Mouse (Mus musculus): ENCODE measurements around the gene Tiam1. TPM values are rescaled to one million over a fixed set of nuclear protein-coding genes. Genes with fewer than 3 reads are reported as not detected.

Gene Tiam1
- polyA plus RNA-seq, 1 experiment from 2014 or later = 3.7 TPM

DNA sequence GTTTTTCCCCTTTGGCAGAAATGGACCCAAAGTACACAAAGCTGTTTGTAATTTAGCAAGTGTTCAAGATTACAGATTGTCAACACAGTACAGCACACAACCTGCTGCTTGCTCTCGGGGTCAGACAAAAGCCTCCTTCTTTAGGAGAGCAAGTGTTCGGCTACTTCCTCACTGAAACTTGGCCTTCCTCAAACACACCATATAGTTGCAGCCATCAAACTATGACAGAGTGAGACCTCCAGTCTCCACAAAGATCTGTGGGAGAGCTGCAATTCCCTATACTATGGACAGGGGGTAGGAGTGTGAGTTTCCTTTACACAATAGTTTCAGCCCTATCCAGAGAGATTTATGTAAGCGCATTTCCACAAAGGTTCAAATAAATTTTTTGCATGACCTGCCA, 278.9 kb downstream of the Tiam1 start:
- DNase-seq (ENCODE audit: low spot score) (no peak), ATAC-seq (no peak)
- Histone ChIP-seq H3K4me1 (ENCODE audit: insufficient read depth, low read depth, low read length) (no peaks in the 10 kb centered on the region), H3K4me2 (replicated peaks; ENCODE audit: low read depth, low read length) (no peak overlapping the region), H3K4me3 (ENCODE audit: low read depth, low read length) (no peak overlapping the region), H3K27ac (ENCODE audit: low read length) (no peak overlapping the region), H3K9ac (replicated peaks; ENCODE audit: low read depth) (no peak overlapping the region), H3K9me3 (ENCODE audit: low read length) (no peaks in the 10 kb centered on the region), H3K27me3 (replicated peaks; ENCODE audit: insufficient read depth, low read length) (no peaks in the 10 kb centered on the region), H3K36me3 (ENCODE audit: insufficient read depth, low read length) (no peaks in the 10 kb centered on the region)
- WGBS = 73% methylated on average over 3 of the region's 3 CpGs
- TF ChIP-seq EP300 (IDR thresholded peaks at IDR 0.05) (no peak), CTCF (IDR thresholded peaks at IDR 0.05) (no peak)

DNA sequence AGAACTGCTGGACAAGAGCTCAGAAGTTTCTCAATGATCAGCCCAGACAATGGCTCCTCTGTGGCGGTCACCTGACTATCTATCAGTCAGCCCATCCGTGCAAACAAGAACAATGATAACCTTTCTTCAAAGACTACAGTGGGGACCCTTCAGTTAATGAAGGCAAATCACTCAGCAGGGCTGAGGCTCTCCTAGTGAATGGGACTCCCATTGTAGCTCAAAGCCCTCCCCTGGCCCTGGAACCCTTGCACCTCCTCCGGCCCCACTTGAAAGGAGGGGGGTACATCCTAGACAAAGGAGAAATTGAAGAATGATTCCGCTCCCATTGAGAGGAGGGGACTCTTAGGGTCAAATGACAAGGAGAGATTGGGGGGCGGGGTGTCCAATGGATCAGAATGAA, 280.3 kb downstream of the Tiam1 start:
- DNase-seq (ENCODE audit: low spot score) (no peak), ATAC-seq (no peak)
- no peaks in the 10 kb centered on the region for H3K4me1 ChIP-seq (ENCODE audit: insufficient read depth, low read depth, low read length)
- 64% methylated on average over 5 of the region's 5 CpGs for WGBS
- no peak overlapping the region for H3K4me2 ChIP-seq (replicated peaks; ENCODE audit: low read depth, low read length)
- H3K9ac ChIP-seq (replicated peaks; ENCODE audit: low read depth) = no peak overlapping the region
- H3K36me3 ChIP-seq (ENCODE audit: insufficient read depth, low read length) = no peaks in the 10 kb centered on the region
- H3K4me3 ChIP-seq (ENCODE audit: low read depth, low read length) = no peak overlapping the region
- no peaks in the 10 kb centered on the region for H3K27me3 ChIP-seq (replicated peaks; ENCODE audit: insufficient read depth, low read length)
- no peaks in the 10 kb centered on the region for H3K9me3 ChIP-seq (ENCODE audit: low read length)
- no peak overlapping the region for H3K27ac ChIP-seq (ENCODE audit: low read length)
- TF ChIP-seq CTCF (IDR thresholded peaks at IDR 0.05) = no peak
- TF ChIP-seq EP300 (IDR thresholded peaks at IDR 0.05) = no peak

DNA sequence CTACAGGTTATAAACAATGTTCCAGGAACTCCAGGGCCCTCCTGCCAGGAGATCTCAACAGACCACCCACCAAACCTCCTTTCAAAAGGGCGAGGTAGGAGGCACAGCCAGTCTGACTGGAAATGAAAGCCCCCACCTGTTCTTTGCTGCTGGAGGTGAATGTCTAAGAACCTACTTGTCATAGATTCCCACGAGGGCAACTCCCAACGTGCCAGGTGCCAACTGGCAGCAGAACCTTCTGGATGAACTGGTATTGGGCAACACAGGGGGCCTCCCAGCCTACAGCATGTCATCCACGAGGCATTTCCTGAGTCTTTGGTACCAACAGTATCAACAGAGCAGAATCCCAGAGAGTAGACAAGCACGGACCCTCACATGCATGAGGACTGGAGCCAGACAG, 282.0 kb downstream of the Tiam1 start:
- Histone ChIP-seq H3K4me1 (ENCODE audit: insufficient read depth, low read depth, low read length) (no peaks in the 10 kb centered on the region), H3K4me2 (replicated peaks; ENCODE audit: low read depth, low read length) (no peak overlapping the region), H3K4me3 (ENCODE audit: low read depth, low read length) (no peak overlapping the region), H3K9ac (replicated peaks; ENCODE audit: low read depth) (no peak overlapping the region), H3K9me3 (ENCODE audit: low read length) (no peaks in the 10 kb centered on the region), H3K36me3 (ENCODE audit: insufficient read depth, low read length) (no peaks in the 10 kb centered on the region), H3K27me3 (replicated peaks; ENCODE audit: insufficient read depth, low read length) (no peaks in the 10 kb centered on the region), H3K27ac (ENCODE audit: low read length) (no peak overlapping the region)
- peak; percentile 46; the same call in 1 of the 2 replicates for ATAC-seq
- no peak for DNase-seq (ENCODE audit: low spot score)
- 38% methylated on average over 5 of the region's 5 CpGs for WGBS
- TF ChIP-seq EP300 (IDR thresholded peaks at IDR 0.05) (no peak), CTCF (IDR thresholded peaks at IDR 0.05) (no peak)

DNA sequence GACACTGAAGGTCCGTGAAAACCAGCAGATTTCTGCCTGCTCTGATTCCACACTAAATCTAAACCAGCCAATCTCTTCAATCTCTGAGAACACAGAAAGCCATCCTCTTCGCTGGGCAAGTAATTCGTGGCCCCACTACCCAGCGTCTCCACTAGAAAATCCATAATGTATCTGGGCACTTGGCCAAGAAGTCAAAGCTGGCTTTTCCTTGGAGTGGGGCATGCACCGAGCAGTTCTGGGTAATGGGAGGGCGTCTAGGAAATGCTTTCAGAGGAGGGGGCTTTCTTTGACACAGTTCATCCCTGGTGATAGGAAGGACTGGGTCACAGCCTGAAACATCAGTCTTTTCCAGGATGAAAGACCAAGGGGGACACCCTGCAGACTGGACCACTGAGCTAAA, 282.9 kb downstream of the Tiam1 start:
- WGBS = 44% methylated on average over 6 of the region's 6 CpGs
- ATAC-seq (no peak), DNase-seq (ENCODE audit: low spot score) (no peak)
- TF ChIP-seq CTCF (IDR thresholded peaks at IDR 0.05) = no peak
- no peak for TF ChIP-seq EP300 (IDR thresholded peaks at IDR 0.05)
- H3K36me3 ChIP-seq (ENCODE audit: insufficient read depth, low read length) = no peaks in the 10 kb centered on the region
- no peak overlapping the region for H3K9ac ChIP-seq (replicated peaks; ENCODE audit: low read depth)
- no peaks in the 10 kb centered on the region for H3K9me3 ChIP-seq (ENCODE audit: low read length)
- no peaks in the 10 kb centered on the region for H3K27me3 ChIP-seq (replicated peaks; ENCODE audit: insufficient read depth, low read length)
- H3K27ac ChIP-seq (ENCODE audit: low read length) = no peak overlapping the region
- no peak overlapping the region for H3K4me3 ChIP-seq (ENCODE audit: low read depth, low read length)
- no peak overlapping the region for H3K4me2 ChIP-seq (replicated peaks; ENCODE audit: low read depth, low read length)
- H3K4me1 ChIP-seq (ENCODE audit: insufficient read depth, low read depth, low read length) = no peaks in the 10 kb centered on the region

DNA sequence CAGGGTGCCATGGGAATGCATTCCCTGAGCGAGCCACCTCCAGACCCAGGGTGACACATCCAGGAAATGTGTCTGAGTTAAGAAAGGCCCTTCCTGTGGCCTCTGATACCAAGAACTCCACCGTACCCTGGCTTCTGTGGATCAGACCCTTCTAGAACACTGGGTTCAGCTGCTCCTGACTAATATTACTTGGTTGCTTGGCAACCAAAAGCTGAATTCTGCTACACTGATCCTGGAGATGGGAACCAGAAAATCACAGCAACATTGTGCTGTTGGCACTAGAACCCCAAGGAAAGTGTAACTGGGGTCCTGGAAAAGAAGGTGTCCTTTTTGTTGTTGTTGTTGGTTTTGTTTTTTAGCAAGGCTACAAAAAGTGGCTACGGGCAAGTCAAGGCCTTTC, 285.9 kb downstream of the Tiam1 start:
- Histone ChIP-seq H3K4me2 (replicated peaks; ENCODE audit: low read depth, low read length) (no peak overlapping the region), H3K27me3 (replicated peaks; ENCODE audit: insufficient read depth, low read length) (no peaks in the 10 kb centered on the region), H3K4me1 (ENCODE audit: insufficient read depth, low read depth, low read length) (no peaks in the 10 kb centered on the region), H3K36me3 (ENCODE audit: insufficient read depth, low read length) (no peaks in the 10 kb centered on the region), H3K9me3 (ENCODE audit: low read length) (no peaks in the 10 kb centered on the region), H3K27ac (ENCODE audit: low read length) (no peak overlapping the region), H3K9ac (replicated peaks; ENCODE audit: low read depth) (no peak overlapping the region), H3K4me3 (ENCODE audit: low read depth, low read length) (no peak overlapping the region)
- 55% methylated on average over 3 of the region's 3 CpGs for WGBS
- DNase-seq (ENCODE audit: low spot score) (no peak), ATAC-seq (no peak)
- TF ChIP-seq EP300 (IDR thresholded peaks at IDR 0.05) = no peak; the same call in 1 of the 2 replicates
- no peak for TF ChIP-seq CTCF (IDR thresholded peaks at IDR 0.05)

DNA sequence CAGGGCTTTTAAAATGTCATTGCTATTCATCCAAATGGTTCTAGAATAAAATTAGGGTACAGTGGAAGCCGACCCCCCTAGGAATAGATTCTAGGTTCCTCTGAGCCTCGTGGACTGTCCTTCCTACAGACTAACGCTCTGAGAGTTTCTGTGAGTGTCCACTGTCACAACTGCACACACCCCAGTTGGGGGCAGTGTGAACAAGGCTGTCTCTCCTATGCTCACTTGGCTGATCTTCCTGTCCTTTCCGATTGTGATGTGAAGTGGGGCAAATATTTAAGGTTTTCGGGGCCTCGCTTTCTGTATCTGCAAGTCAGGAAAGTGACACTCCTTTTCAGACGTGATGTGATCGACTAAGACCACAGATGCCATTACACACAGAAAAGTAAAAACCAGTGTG, 288.8 kb downstream of the Tiam1 start:
- 73% methylated on average over 8 of the region's 8 CpGs for WGBS
- no peaks in the 10 kb centered on the region for H3K9me3 ChIP-seq (ENCODE audit: low read length)
- ATAC-seq = no peak
- H3K4me2 ChIP-seq (replicated peaks; ENCODE audit: low read depth, low read length) = no peak overlapping the region
- no peak overlapping the region for H3K27ac ChIP-seq (ENCODE audit: low read length)
- DNase-seq (ENCODE audit: low spot score) = no peak
- H3K36me3 ChIP-seq (ENCODE audit: insufficient read depth, low read length) = no peaks in the 10 kb centered on the region
- no peaks in the 10 kb centered on the region for H3K4me1 ChIP-seq (ENCODE audit: insufficient read depth, low read depth, low read length)
- no peaks in the 10 kb centered on the region for H3K27me3 ChIP-seq (replicated peaks; ENCODE audit: insufficient read depth, low read length)
- no peak overlapping the region for H3K4me3 ChIP-seq (ENCODE audit: low read depth, low read length)
- no peak overlapping the region for H3K9ac ChIP-seq (replicated peaks; ENCODE audit: low read depth)
- TF ChIP-seq CTCF (IDR thresholded peaks at IDR 0.05) (peak; percentile 39), EP300 (IDR thresholded peaks at IDR 0.05) (no peak)

DNA sequence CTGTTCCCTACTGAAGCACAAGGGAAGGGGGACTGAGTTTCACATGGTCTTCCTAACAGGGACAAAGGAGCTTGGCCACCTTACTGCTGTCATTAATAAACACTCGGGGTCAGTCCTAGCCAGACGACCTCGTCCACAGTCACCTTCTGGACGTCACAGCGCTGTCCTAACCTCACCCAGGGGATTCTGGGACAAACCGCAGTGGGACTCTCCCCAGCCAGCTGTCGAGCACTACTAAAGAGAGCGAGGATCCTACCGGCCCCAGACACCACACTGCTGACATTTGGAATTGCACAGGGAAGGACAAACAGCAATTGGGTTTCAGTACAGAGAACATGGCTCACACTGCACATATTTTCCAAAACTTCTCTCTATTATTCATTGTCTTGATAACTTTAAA, 292.2 kb downstream of the Tiam1 start:
- Histone ChIP-seq H3K4me1 (ENCODE audit: insufficient read depth, low read depth, low read length) (no peaks in the 10 kb centered on the region), H3K9ac (replicated peaks; ENCODE audit: low read depth) (no peak overlapping the region), H3K27ac (ENCODE audit: low read length) (no peak overlapping the region), H3K27me3 (replicated peaks; ENCODE audit: insufficient read depth, low read length) (no peaks in the 10 kb centered on the region), H3K36me3 (ENCODE audit: insufficient read depth, low read length) (no peaks in the 10 kb centered on the region), H3K4me3 (ENCODE audit: low read depth, low read length) (no peak overlapping the region), H3K9me3 (ENCODE audit: low read length) (no peaks in the 10 kb centered on the region), H3K4me2 (replicated peaks; ENCODE audit: low read depth, low read length) (no peak overlapping the region)
- WGBS = 42% methylated on average over 9 of the region's 9 CpGs
- ATAC-seq = 0 out of 2 replicates have a peak, but pooled peaks have one; percentile 25
- no peak for DNase-seq (ENCODE audit: low spot score)
- TF ChIP-seq EP300 (IDR thresholded peaks at IDR 0.05) (no peak), CTCF (IDR thresholded peaks at IDR 0.05) (no peak)
